Mouse (Mus musculus) heart, adult 2 months (tissue): ENCODE measurements at regions not wholly inside any gene's neighbourhood (a gene's known extent, or its start where the extent isn't known, plus 50 kb on each side); places are given as distances from the start of the nearest gene placed in this dataset.

Source experiments
- DNase-seq, 2 experiments: peaks; one replicate each; pipeline ENCODE4 v3.0.0; 2021
- H3K27ac ChIP-seq: fragments of 200-600 bp; 2 replicates; pipeline ENCODE4 v1.8.1; 2022
- H3K27me3 ChIP-seq: fragments of 200-500 bp; 2 replicates; pipeline ENCODE4 v1.6.1; 2012; ENCODE audit warnings: mild to moderate bottlenecking, low read length, inconsistent platforms, mixed read lengths; ENCODE audit not compliant: control insufficient read depth, insufficient read depth
- H3K36me3 ChIP-seq: fragments of 200-500 bp; 2 replicates; pipeline ENCODE4 v1.6.1; 2012; ENCODE audit warnings: low read length, inconsistent platforms; ENCODE audit not compliant: control insufficient read depth, insufficient read depth
- H3K4me1 ChIP-seq: fragments of 200-500 bp; 2 replicates; pipeline ENCODE4 v1.6.1; 2011; ENCODE audit warnings: low read length; ENCODE audit not compliant: control insufficient read depth, insufficient read depth
- H3K4me3 ChIP-seq: fragments of 200-600 bp; 2 replicates; pipeline ENCODE4 v1.8.1; 2022
- H3K79me2 ChIP-seq: fragments of 200-500 bp; replicated peaks from 2 replicates; pipeline ENCODE4 v1.6.1; 2012; ENCODE audit warnings: mild to moderate bottlenecking, inconsistent platforms, low read length, moderate library complexity, mixed read lengths; ENCODE audit not compliant: control insufficient read depth, insufficient read depth
- H3K9ac ChIP-seq: fragments of 200-500 bp; 2 replicates; pipeline ENCODE4 v1.6.1; 2012; ENCODE audit warnings: low read depth, mild to moderate bottlenecking, control low read depth, inconsistent platforms, low read length, mixed read lengths
- CTCF ChIP-seq: fragments of 200-600 bp; IDR thresholded peaks from 2 replicates; pipeline ENCODE4 v1.8.1; 2022; ENCODE audit warnings: antibody characterized with exemption, mild to moderate bottlenecking, moderate library complexity
- EP300 ChIP-seq: fragments of 200-500 bp; IDR thresholded peaks from 2 replicates; pipeline ENCODE4 v1.6.1; 2011; ENCODE audit warnings: low read depth, low read length, control low read depth; ENCODE audit not compliant: insufficient read depth
- POLR2A ChIP-seq: fragments of 200-500 bp; IDR thresholded peaks from 2 replicates; pipeline ENCODE4 v1.6.1; 2011; ENCODE audit warnings: mild to moderate bottlenecking, low read depth, low read length, control low read depth; ENCODE audit not compliant: insufficient read depth
- WGBS: fragments of 180-500 bp; shearing (Covaris S2); methylation state at CpG from one replicate; pipeline ENCODE4 v1.1.7; 2018; 5-methylcytosine and 5-hydroxymethylcytosine counted together
- intact Hi-C: fragments of 180-260 bp; cut with DNase I; formaldehyde crosslinking; loops from one replicate; pipeline ENCODE4 v1.15.1; 2025

DNA sequence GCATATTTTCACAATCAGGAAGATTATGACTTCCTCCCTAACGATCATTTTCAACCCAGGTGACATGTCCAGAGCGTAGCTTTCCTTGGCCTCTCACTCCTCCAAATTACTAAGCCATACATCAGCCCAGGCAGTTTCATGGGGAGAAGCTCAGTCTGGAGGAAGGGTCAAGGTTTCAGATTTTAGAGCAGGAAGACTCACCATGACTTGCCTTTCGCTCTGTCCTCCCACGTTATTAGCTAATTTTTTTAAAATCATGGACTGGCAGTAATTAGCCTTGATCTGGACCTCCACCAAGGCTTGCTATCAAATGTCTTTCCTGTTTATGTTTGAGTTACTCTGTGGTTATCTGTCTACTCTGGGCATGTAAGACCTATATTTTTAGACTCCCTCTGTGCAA, 102.9 kb upstream of the Robo2 start:
- H3K79me2 ChIP-seq: no peaks in the 10 kb centered on the region
- H3K9ac ChIP-seq: no peak overlapping the region
- TF ChIP-seq POLR2A: no peak
- TF ChIP-seq EP300: no peak
- TF ChIP-seq CTCF: no peak
- 33% methylated on average over 4 of the region's 4 CpGs for WGBS
- no peak overlapping the region for H3K4me3 ChIP-seq
- H3K27ac ChIP-seq: no peak overlapping the region
- H3K36me3 ChIP-seq: no peaks in the 10 kb centered on the region
- intact Hi-C loops: no loop called here
- DNase-seq: no peak
- H3K4me1 ChIP-seq: no peaks in the 10 kb centered on the region
- H3K27me3 ChIP-seq: no peaks in the 10 kb centered on the region

DNA sequence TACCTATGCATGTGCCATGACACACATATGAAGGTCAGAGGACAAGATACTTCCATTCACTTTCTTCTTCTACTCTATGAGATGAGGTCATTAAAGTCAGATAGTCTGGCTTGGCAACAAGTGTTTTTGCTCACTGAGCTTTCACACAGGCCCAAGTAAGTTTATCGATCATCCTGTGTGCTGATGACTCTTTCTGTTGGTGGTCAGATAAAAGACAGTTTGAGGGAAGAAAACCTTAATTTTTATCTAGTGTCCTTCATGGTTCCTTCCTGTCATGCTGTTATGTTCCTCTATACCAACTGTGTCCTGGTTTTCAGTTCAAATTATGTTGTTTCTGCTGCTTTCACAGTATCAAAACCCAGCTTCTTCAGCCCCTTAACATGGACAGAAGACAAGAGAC, 98.8 kb upstream of the Robo2 start:
- H3K27me3 ChIP-seq: no peaks in the 10 kb centered on the region
- no peak overlapping the region for H3K27ac ChIP-seq
- 40% methylated on average over 1 of the region's 1 CpGs for WGBS
- H3K4me1 ChIP-seq: no peaks in the 10 kb centered on the region
- TF ChIP-seq EP300 (no peak), POLR2A (no peak), CTCF (no peak)
- no peak overlapping the region for H3K4me3 ChIP-seq
- no peak for DNase-seq
- intact Hi-C loops: no loop called here
- H3K79me2 ChIP-seq: no peaks in the 10 kb centered on the region
- H3K36me3 ChIP-seq: no peaks in the 10 kb centered on the region
- H3K9ac ChIP-seq: no peak overlapping the region

DNA sequence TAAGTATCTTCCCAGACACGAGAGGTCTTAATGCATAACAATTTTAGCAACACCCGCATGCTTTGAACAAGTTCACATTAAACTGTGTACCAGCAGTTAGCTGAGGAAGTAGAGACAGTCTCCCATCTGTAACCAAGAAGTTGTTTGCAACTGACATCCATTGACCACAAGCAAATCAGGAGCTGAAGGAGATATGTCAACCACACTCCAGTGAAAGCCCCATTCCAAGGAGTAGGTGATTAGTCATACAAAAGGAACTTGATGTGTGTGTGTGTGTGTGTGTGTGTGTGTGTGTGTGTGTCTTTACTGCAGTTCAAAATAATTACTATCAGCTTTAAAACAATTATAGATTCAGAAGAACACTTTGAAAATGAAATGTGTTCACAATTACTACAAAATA, 97.9 kb upstream of the Robo2 start:
- 89% methylated on average over 2 of the region's 2 CpGs for WGBS

DNA sequence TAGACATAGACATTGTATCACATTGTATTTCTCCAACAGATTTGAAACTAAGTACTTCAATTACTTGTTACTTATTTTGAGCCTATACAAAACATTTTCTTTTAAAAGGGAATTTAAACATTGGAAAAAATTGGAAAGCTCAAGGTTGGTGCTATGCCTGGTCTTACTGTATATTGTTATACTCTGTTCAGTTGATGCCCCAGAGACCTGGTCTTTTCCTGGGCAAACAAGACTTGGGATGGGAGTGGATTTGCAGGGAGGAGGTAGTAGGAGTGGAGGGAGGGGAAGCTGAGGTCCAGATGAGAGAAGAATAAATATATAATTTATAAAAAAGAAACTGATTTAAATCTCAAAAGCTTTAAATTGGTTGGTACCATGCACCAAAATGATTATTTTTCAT, 95.1 kb upstream of the Robo2 start:
- intact Hi-C loops: no loop called here
- no peak for TF ChIP-seq CTCF
- TF ChIP-seq EP300: no peak
- TF ChIP-seq POLR2A: no peak

More for the DNA sequence above, 97.9 kb upstream of the Robo2 start:
- H3K36me3 ChIP-seq: no peaks in the 10 kb centered on the region
- no peak overlapping the region for H3K4me3 ChIP-seq
- no peak overlapping the region for H3K9ac ChIP-seq
- intact Hi-C loops: no loop called here
- no peak for DNase-seq
- TF ChIP-seq CTCF (no peak), POLR2A (no peak), EP300 (no peak)
- no peaks in the 10 kb centered on the region for H3K4me1 ChIP-seq
- H3K27ac ChIP-seq: no peak overlapping the region
- no peaks in the 10 kb centered on the region for H3K27me3 ChIP-seq
- H3K79me2 ChIP-seq: no peaks in the 10 kb centered on the region

DNA sequence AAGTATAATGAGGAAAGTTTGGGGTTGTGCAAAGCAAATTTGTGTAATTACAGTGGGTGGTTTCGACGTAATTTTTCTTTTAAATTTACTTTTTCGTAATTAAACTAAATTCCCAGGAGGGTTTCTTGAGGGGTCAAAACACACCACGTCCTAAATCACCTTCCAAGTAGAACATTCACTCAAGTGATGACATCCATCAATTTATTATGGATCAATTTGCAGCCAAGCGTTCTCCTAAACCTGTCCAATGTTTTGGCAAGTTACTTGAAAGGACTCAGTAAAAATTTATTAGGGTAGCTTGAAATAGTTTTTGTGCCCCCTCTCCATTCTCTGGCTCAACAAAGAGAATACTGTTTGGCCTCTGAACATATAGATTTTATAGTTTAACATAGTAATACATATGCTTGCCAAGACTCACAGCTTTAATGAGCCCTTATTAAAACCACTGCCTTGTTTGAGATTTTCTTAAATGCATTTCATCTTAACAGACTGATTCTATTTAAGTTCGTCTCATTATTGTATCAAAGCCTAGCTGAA, 94.6 kb upstream of the Robo2 start:
- H3K4me1 ChIP-seq: no peaks in the 10 kb centered on the region
- no peak overlapping the region for H3K9ac ChIP-seq
- no peak overlapping the region for H3K27ac ChIP-seq
- H3K27me3 ChIP-seq: no peaks in the 10 kb centered on the region
- no peak for TF ChIP-seq POLR2A
- intact Hi-C loops: no loop called here
- no peaks in the 10 kb centered on the region for H3K36me3 ChIP-seq
- 88% methylated on average over 6 of the region's 6 CpGs for WGBS
- H3K4me3 ChIP-seq: no peak overlapping the region
- DNase-seq: no peak
- H3K79me2 ChIP-seq: no peaks in the 10 kb centered on the region

More for the DNA sequence above, 95.1 kb upstream of the Robo2 start:
- Histone ChIP-seq H3K79me2 (no peaks in the 10 kb centered on the region), H3K27ac (no peak overlapping the region), H3K4me3 (no peak overlapping the region), H3K4me1 (no peaks in the 10 kb centered on the region), H3K27me3 (no peaks in the 10 kb centered on the region), H3K9ac (no peak overlapping the region), H3K36me3 (no peaks in the 10 kb centered on the region)
- no peak for DNase-seq

DNA sequence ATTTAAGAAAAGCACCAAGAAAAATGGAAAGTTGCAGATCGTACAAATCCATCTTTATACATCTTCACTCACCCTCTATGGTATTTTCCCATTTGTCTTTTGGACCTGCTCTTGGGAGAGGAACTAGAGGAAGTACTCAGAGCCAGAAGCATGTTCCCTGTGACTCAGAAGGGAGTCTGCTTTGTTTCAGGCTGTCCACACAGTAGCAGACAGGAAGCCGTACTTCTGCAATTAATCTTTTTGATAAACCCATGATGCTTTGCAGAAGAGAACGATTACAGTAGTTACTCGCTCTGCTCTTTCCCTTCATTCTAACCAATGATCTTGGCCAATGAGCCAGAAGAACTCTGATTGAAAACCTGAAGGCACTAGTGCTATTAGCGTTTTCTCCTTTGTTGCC, 92.8 kb upstream of the Robo2 start:
- H3K9ac ChIP-seq: no peak overlapping the region
- H3K27me3 ChIP-seq: no peaks in the 10 kb centered on the region
- no peak overlapping the region for H3K4me3 ChIP-seq
- intact Hi-C loops: no loop called here
- no peak for TF ChIP-seq EP300
- H3K36me3 ChIP-seq: no peaks in the 10 kb centered on the region
- H3K4me1 ChIP-seq: no peaks in the 10 kb centered on the region
- H3K79me2 ChIP-seq: no peaks in the 10 kb centered on the region
- DNase-seq: no peak
- no peak overlapping the region for H3K27ac ChIP-seq
- 18% methylated on average over 5 of the region's 5 CpGs for WGBS

DNA sequence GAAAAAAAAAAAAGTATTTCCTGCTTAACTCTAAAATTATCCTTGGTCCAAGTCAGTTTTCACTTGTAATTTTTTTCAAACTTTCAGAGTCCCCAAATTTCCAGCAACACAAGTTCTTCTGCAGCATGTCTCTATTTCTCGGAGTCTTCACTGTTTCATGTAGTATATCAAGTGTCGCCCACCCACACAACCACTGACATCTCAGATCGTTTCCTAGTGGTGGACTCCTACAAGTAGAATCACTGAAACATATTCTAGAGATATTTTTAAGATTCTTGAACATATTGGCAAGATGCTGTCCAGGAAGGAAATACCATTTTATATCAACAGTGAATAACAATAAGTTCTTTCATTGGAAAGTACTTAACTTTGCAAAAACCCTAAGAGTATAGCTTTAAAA, 89.1 kb upstream of the Robo2 start:
- Histone ChIP-seq H3K4me3 (no peak overlapping the region), H3K9ac (no peak overlapping the region), H3K27ac (no peak overlapping the region), H3K27me3 (no peaks in the 10 kb centered on the region), H3K36me3 (no peaks in the 10 kb centered on the region), H3K4me1 (no peaks in the 10 kb centered on the region), H3K79me2 (no peaks in the 10 kb centered on the region)
- TF ChIP-seq POLR2A (no peak), CTCF (no peak), EP300 (no peak)
- no peak for DNase-seq
- WGBS: 64% methylated on average over 3 of the region's 3 CpGs
- intact Hi-C loops: no loop called here
